Mouse (Mus musculus): ENCODE results near the gene Fam3a.
"Not testable (repeated sequence)": the region's sequence is repeated elsewhere in the genome, so short reads cannot be mapped to it uniquely, and the experiment has no call there.

- not testable (repeated sequence) for TF ChIP-seq CTCF (IDR thresholded peaks at IDR 0.05; ENCODE audit: borderline replicate concordance, insufficient read depth, low read depth, low read length); POLR2A (IDR thresholded peaks at IDR 0.05; ENCODE audit: borderline replicate concordance, insufficient read depth, low read length)
These were observed 36.0 kb downstream of the Fam3a start for GRCm38 (mm10) chrX:74357069-74357468.
